Mouse (Mus musculus) stomach, embryonic 16.5 days (tissue): ENCODE measurements at regions not wholly inside any gene's neighbourhood (a gene's known extent, or its start where the extent isn't known, plus 50 kb on each side); places are given as distances from the start of the nearest gene placed in this dataset.

Experiments used
- ATAC-seq: fragments of 200-750 bp; cut with Nextera tagmentation; 2 replicates; pipeline ENCODE4 v1.8.0; 2017; ENCODE audit warnings: moderate number of reproducible peaks, moderate TSS enrichment; ENCODE audit not compliant: insufficient read depth, low FRiP score
- H3K27ac ChIP-seq: fragments of 300-500 bp; sonication (generic); 2 replicates; pipeline ENCODE4 v1.5.1; 2014; ENCODE audit warnings: low read length
- H3K27me3 ChIP-seq: fragments of 300-500 bp; sonication (generic); 2 replicates; pipeline ENCODE4 v1.6.1; 2014; ENCODE audit warnings: low read length, control low read depth, mixed read lengths; ENCODE audit not compliant: control insufficient read depth, insufficient read depth
- H3K36me3 ChIP-seq: fragments of 300-500 bp; sonication (generic); 2 replicates; pipeline ENCODE4 v1.6.1; 2014; ENCODE audit warnings: low read length; ENCODE audit not compliant: control insufficient read depth, insufficient read depth
- H3K4me1 ChIP-seq: fragments of 300-500 bp; sonication (generic); 2 replicates; pipeline ENCODE4 v1.6.1; 2014; ENCODE audit warnings: low read length, control low read depth, mixed read lengths; ENCODE audit not compliant: control insufficient read depth, insufficient read depth
- H3K4me2 ChIP-seq: fragments of 300-500 bp; sonication (generic); 2 replicates; pipeline ENCODE4 v1.6.1; 2014; ENCODE audit warnings: low read depth, low read length, mixed read lengths
- H3K4me3 ChIP-seq: fragments of 300-500 bp; sonication (generic); replicated peaks from 2 replicates; pipeline ENCODE4 v1.5.1; 2014; ENCODE audit warnings: mild to moderate bottlenecking, low read length
- H3K9ac ChIP-seq: fragments of 300-500 bp; sonication (generic); 2 replicates; pipeline ENCODE4 v1.6.1; 2014; ENCODE audit warnings: low read length
- H3K9me3 ChIP-seq: fragments of 300-500 bp; sonication (generic); replicated peaks from 2 replicates; pipeline ENCODE4 v1.6.1; 2016; ENCODE audit warnings: low read length, control low read depth; ENCODE audit not compliant: control insufficient read depth
- whole genome bisulfite sequencing: fragments of 180-500 bp; shearing (Covaris S2); extraction: QIAGEN DNeasy Blood & Tissue Kit; methylation state at CpG from one replicate; pipeline ENCODE4 v1.1.7; 2014; 5-methylcytosine and 5-hydroxymethylcytosine counted together

DNA sequence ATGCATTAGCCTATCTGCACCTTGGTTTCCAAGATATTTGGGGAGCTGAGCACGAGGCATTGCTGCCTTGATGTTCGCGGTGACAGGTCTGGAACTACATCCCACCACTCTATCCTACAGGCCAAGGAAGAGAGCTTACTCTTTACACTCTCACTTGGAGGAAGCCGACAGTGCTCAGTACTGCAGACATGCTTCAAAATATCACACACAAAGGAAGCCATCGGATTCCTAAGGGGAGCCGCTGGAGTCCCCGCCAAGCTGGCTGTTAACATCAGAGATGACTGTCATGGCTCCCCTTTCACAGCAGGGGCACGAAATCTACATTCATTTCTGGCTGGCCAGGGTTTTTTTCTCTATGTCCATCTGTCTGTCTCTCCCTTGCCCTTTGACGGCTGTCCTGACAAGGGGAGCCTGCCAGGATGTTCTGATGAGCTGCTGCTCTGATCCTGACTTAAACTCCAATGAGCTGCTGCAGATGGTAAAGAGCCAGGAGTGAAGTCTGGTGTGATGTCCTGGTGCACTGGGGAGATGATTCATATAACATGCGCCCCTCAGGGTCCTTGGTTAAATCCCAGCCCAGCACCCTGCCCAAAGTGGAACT lies 425.6 kb downstream of the Ccdc171 start:
- no peak for ATAC-seq
- no peak overlapping the region for H3K4me2 ChIP-seq
- no peaks in the 10 kb centered on the region for H3K36me3 ChIP-seq
- 77% methylated on average over 10 of the region's 10 CpGs for WGBS
- H3K9me3 ChIP-seq, result no peaks in the 10 kb centered on the region
- no peaks in the 10 kb centered on the region for H3K4me1 ChIP-seq
- no peak overlapping the region for H3K27ac ChIP-seq
- no peak overlapping the region for H3K9ac ChIP-seq
- no peak overlapping the region for H3K4me3 ChIP-seq
- H3K27me3 ChIP-seq, result no peaks in the 10 kb centered on the region

DNA sequence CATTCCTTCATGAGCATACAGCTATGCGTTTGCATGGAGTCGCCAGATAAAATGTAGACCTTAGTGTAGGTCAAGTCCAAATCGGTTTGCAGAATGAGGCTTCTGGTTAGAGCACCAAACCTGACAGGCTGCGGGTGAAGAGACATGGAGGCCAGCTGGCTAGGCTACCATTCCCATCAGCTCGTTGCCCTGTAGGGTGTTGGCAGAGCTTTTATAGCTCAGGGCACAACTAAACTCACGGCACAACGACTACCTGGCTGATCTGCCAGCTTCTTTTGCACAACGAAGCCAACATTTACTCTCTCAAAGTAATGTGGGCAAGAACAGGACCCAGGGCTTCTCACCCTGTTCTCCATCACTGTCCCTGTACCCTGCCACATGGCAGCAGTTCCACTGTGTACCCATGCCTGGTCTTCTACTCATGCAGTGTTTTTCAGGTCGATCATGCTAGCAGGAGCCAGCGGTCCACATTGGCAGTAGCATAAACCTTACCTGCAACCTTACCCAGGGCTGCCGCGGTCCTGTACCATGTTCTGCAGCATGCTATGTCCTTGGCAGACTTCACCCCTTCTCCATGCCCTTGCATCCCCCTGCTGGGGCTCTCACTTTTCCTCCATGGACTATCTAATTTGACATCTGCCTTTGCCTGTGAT lies 431.0 kb downstream of the Ccdc171 start:
- Histone ChIP-seq H3K9me3 (0 out of 2 replicates have a peak, but pooled peaks cover 4% of the 10 kb centered on the region), H3K36me3 (no peaks in the 10 kb centered on the region), H3K4me3 (no peak overlapping the region), H3K4me1 (no peaks in the 10 kb centered on the region), H3K4me2 (no peak overlapping the region), H3K27me3 (no peaks in the 10 kb centered on the region), H3K27ac (no peak overlapping the region), H3K9ac (no peak overlapping the region)
- ATAC-seq, result no peak
- 88% methylated on average over 12 of the region's 12 CpGs for WGBS

DNA sequence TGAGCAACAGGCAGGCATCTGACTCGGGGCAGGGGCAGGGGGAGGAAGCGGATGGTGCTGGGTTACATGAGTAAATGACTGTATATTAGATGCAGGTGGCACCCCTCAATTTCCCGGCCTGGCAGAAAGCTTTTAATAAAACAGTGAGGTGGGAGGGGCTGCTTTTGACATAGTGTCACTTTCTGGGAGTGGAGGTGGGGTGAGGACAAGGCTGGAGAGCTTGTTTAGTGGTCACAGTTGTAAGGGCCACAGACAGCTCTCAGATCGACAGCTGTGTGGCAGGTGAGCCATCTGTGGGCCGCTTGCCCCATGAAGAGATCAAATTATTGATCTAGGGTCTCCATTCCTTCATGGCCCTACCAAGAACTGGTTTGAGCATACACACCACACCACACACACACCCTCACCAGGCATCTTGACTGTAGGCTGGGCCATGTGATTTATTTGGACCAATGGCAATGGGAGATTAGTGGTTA lies 431.9 kb downstream of the Ccdc171 start:
- WGBS, result 44% methylated on average over 5 of the region's 5 CpGs
- H3K4me3 ChIP-seq, result no peak overlapping the region
- H3K4me2 ChIP-seq, result no peak overlapping the region
- H3K9me3 ChIP-seq, result 0 out of 2 replicates have a peak, but pooled peaks cover 4% of the 10 kb centered on the region
- H3K27ac ChIP-seq, result no peak overlapping the region
- no peak for ATAC-seq
- no peak overlapping the region for H3K9ac ChIP-seq
- H3K36me3 ChIP-seq, result no peaks in the 10 kb centered on the region
- H3K27me3 ChIP-seq, result no peaks in the 10 kb centered on the region
- H3K4me1 ChIP-seq, result no peaks in the 10 kb centered on the region

DNA sequence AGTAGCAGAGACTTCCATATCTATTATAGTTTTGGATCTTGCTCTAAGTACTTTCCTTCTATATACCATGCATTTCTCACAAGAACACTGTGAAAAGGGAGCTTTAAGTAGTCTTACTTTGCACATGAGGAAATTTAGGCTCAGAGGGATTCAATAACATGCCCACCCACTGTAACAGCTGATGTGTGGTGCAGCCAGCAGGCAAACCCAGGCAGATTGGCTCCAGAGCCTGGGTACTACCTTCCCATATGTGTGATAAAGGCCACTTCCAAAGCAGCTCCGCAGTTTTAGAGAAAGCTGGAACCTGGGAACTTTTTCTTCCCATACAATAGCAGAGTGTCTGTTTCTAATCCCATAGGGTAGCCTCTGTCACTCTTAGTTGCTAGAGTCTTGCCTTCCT lies 441.6 kb downstream of the Ccdc171 start:
- H3K27ac ChIP-seq, result no peak overlapping the region
- H3K9me3 ChIP-seq, result no peaks in the 10 kb centered on the region
- no peaks in the 10 kb centered on the region for H3K36me3 ChIP-seq
- H3K4me3 ChIP-seq, result no peak overlapping the region
- no peak overlapping the region for H3K4me2 ChIP-seq
- 83% methylated on average over 1 of the region's 1 CpGs for WGBS
- no peaks in the 10 kb centered on the region for H3K4me1 ChIP-seq
- H3K27me3 ChIP-seq, result no peaks in the 10 kb centered on the region
- no peak overlapping the region for H3K9ac ChIP-seq
- ATAC-seq, result no peak

DNA sequence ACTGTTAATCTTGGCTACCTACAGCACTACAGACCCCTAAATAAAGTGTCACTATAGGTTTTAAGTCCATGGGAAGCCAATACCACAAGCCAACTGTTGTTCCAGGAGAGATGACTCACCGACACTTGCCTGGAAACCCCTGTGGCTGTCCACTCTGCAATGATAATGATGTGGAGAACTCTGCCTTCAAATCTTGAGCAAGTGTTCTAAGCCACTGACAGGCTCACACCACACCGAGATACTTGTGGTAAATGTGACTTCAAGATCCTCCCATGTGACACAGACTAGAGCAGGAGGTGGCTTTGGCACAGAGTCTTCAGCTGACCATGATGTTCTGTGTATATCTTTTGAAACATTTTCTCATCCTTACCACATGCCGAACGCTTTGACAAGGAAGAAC lies 447.8 kb downstream of the Ccdc171 start:
- 85% methylated on average over 4 of the region's 4 CpGs for WGBS
- ATAC-seq, result no peak
- Histone ChIP-seq H3K4me3 (no peak overlapping the region), H3K27me3 (no peaks in the 10 kb centered on the region), H3K4me1 (no peaks in the 10 kb centered on the region), H3K27ac (no peak overlapping the region), H3K9ac (no peak overlapping the region), H3K9me3 (no peaks in the 10 kb centered on the region), H3K4me2 (no peak overlapping the region), H3K36me3 (no peaks in the 10 kb centered on the region)

DNA sequence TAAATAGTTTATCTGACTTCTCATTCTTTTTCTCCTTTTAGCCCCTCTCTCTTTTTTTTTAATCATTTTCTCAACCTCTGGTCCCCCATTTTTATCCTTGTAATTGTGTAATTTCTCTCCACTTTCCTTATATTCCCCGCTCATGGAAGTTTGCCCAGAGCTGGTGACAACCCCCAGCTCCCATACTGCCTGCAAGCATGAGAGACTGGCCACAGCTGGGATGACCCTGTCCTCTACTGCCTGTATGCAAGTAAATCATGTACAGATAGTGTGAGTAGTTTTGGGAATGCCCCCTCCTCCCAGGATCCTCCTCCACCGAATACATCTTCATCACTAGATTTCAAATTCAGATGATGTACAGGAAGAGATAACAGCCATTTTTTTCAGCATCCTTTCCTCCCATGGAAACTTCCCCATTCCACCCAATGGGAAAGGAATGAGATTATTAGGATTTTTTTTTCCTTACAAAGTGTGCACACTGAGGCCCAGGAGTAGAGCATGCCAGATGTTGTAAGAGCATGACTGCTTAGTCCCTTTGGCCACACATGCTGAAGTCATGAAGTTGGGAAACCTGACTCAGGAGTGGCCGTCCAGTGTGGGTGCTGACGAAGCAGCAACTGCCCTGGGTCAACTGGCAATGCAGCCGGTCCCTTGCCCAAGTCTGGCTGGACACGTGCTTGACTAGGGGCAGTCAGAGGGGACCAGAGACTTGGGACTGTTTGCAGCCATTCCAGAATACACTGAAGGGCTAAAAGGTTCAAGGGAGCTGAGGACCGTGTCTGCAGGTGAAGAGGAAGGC lies 449.1 kb downstream of the Ccdc171 start:
- Histone ChIP-seq H3K9ac (no peak overlapping the region), H3K27ac (no peak overlapping the region), H3K4me3 (no peak overlapping the region), H3K36me3 (no peaks in the 10 kb centered on the region), H3K4me1 (no peaks in the 10 kb centered on the region), H3K9me3 (no peaks in the 10 kb centered on the region), H3K4me2 (no peak overlapping the region), H3K27me3 (no peaks in the 10 kb centered on the region)
- ATAC-seq, result no peak
- WGBS, result 64% methylated on average over 7 of the region's 7 CpGs

DNA sequence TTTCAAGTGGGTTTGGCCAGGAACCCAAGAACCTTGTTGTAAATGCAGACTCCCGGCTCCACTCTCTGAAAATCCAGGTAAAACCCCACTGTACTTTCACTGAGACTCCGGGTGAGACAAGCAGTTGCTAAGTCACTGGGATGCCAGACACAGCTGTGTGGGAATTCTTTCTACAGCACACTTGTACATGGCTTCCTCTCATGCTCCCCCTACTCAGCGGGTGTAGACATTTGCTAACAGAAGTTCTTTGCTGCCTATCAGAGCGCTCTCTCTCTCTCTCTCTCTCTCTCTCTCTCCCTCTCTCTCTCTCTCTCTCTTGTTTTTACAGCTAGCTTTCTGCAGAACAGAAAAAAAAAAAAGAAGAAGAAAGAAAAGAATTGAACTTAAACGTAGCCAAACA lies 450.2 kb downstream of the Ccdc171 start:
- Histone ChIP-seq H3K27me3 (no peaks in the 10 kb centered on the region), H3K9ac (no peak overlapping the region), H3K4me1 (no peaks in the 10 kb centered on the region), H3K36me3 (no peaks in the 10 kb centered on the region), H3K4me3 (no peak overlapping the region), H3K4me2 (no peak overlapping the region), H3K27ac (peak overlapping the region; percentile 8; the same call in 1 of the 2 replicates), H3K9me3 (no peaks in the 10 kb centered on the region; the same call in 1 of the 2 replicates)
- no peak for ATAC-seq
- 53% methylated on average over 5 of the region's 5 CpGs for WGBS

DNA sequence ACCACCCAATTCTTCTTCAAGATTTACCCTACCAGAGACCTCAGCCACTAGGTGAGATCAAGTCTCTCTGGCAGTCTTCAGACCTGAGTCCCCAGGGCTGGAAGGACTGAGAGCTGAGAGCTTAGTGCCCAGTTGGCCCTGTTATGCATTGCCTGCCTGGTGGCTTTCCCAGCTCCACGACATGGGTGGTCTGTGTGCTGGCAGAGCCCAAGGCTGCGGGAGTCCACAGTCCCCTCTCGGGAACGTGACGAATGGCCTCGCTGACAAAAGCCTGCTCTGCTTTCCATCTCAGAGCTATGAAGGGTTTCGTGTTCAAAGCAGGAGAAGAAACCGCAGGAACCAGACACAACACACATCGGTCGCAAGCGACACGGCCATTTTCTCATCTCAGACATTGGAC lies 450.7 kb downstream of the Ccdc171 start:
- H3K27me3 ChIP-seq, result no peaks in the 10 kb centered on the region
- no peak overlapping the region for H3K4me3 ChIP-seq
- no peaks in the 10 kb centered on the region for H3K4me1 ChIP-seq
- no peaks in the 10 kb centered on the region for H3K36me3 ChIP-seq
- H3K27ac ChIP-seq, result peak overlapping the region; percentile 32; the same call in 1 of the 2 replicates
- H3K9ac ChIP-seq, result no peak overlapping the region
- no peaks in the 10 kb centered on the region; the same call in 1 of the 2 replicates for H3K9me3 ChIP-seq
- peak; percentile 66; the same call in 1 of the 2 replicates for ATAC-seq
- WGBS, result 23% methylated on average over 12 of the region's 12 CpGs
- no peak overlapping the region for H3K4me2 ChIP-seq

DNA sequence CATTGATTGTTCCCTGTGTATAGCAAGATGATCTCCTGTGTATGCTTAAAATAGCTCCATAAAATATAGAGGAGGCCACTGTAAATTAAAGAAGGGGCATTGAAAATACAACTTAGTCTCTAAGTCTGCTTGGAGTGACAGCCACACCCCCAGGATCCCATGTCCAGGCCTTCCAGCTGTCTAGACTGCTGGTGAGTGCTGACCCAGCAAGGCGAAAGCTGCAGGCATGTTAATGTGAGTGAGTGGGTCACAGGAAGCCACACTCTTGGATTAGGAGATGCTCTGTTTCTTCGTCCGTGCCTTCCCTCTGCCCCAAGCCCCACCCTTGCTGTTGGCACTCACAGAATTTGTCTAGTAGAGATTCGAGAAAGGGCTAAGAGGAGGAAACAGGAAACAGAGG lies 453.7 kb downstream of the Ccdc171 start:
- Histone ChIP-seq H3K27me3 (no peaks in the 10 kb centered on the region), H3K36me3 (no peaks in the 10 kb centered on the region), H3K4me2 (no peak overlapping the region), H3K9ac (no peak overlapping the region), H3K4me1 (no peaks in the 10 kb centered on the region; the same call in 1 of the 2 replicates), H3K27ac (no peak overlapping the region), H3K4me3 (no peak overlapping the region), H3K9me3 (no peaks in the 10 kb centered on the region; the same call in 1 of the 2 replicates)
- WGBS, result 41% methylated on average over 4 of the region's 4 CpGs
- ATAC-seq, result no peak
